Mouse (Mus musculus): ENCODE results near the gene Nipal3. TPM values are rescaled to one million over a fixed set of nuclear protein-coding genes. Genes with fewer than 3 reads are reported as not detected.

The Nipal3 gene
- polyA plus RNA-seq (2016; fragmentation: Nextera tagmentation; extraction: Ambion mirVana): 3.4 and 3.7 TPM in 2 replicates

- H3K27ac ChIP-seq (replicated peaks): no peak within 1 kb of the TSS
These were observed at the start of gene Nipal3, which contains the start of gene Stpg1 for GRCm38 (mm10) chr4:135494521-135495396. Gene Nipal3 (minus strand): TSS chr4:135495038. Gene Stpg1 (plus strand): TSS chr4:135494790.

GRCm38 (mm10) chr4:135544284-135544683, 49.4 kb upstream of the Nipal3 start:
- WGBS: 87% methylated on average over 2 of the region's 2 CpGs
- Histone ChIP-seq H3K4me3 (no peak overlapping the region), H3K4me1 (peaks cover 28% of the 10 kb centered on the region), H3K27ac (replicated peaks) (no peak overlapping the region), H3K9me3 (no peaks in the 10 kb centered on the region), H3K9ac (replicated peaks) (no peak overlapping the region), H3K4me2 (replicated peaks) (no peak overlapping the region), H3K36me3 (no peaks in the 10 kb centered on the region), H3K27me3 (peaks cover 31% of the 10 kb centered on the region)
- no peak for ATAC-seq (ENCODE audit: low FRiP score, low read depth)

More at GRCm38 (mm10) chr4:135494521-135495396, at the start of gene Nipal3, which contains the start of gene Stpg1:
- peak within 1 kb of the TSS; percentile 49 for H3K9ac ChIP-seq (replicated peaks)
- peak within 1 kb of the TSS; percentile 99 for H3K4me2 ChIP-seq (replicated peaks)
- ATAC-seq (ENCODE audit: low FRiP score, low read depth): peak; percentile 98
- peak within 1 kb of the TSS; percentile 73 for H3K4me3 ChIP-seq
- WGBS: under 1% methylated on average over 53 of the region's 53 CpGs
- H3K4me1 ChIP-seq: peaks cover 18% of the 10 kb centered on the region
- peaks cover 6% of the 10 kb centered on the region; the same call in 1 of the 2 replicates for H3K36me3 ChIP-seq
- H3K9me3 ChIP-seq: no peaks in the 10 kb centered on the region
- H3K27me3 ChIP-seq: peaks cover 13% of the 10 kb centered on the region; the same call in 1 of the 2 replicates

GRCm38 (mm10) chr4:135540057-135540456, 45.2 kb upstream of the Nipal3 start:
- no peak overlapping the region for H3K4me2 ChIP-seq (replicated peaks)

GRCm38 (mm10) chr4:135539056-135539455, 44.2 kb upstream of the Nipal3 start:
- WGBS: 79% methylated on average over 12 of the region's 12 CpGs

More at GRCm38 (mm10) chr4:135540057-135540456, 45.2 kb upstream of the Nipal3 start:
- Histone ChIP-seq H3K27me3 (peaks cover 19% of the 10 kb centered on the region), H3K36me3 (no peaks in the 10 kb centered on the region), H3K27ac (replicated peaks) (no peak overlapping the region), H3K4me3 (no peak overlapping the region), H3K9me3 (no peaks in the 10 kb centered on the region), H3K4me1 (peaks cover 3% of the 10 kb centered on the region), H3K9ac (replicated peaks) (no peak overlapping the region)
- ATAC-seq (ENCODE audit: low FRiP score, low read depth): no peak
- 64% methylated on average over 9 of the region's 9 CpGs for WGBS

GRCm38 (mm10) chr4:135535021-135535420, 40.2 kb upstream of the Nipal3 start:
- no peak overlapping the region for H3K4me3 ChIP-seq
- H3K9me3 ChIP-seq: peaks cover 10% of the 10 kb centered on the region
- H3K4me2 ChIP-seq (replicated peaks): no peak overlapping the region
- H3K9ac ChIP-seq (replicated peaks): no peak overlapping the region
- H3K4me1 ChIP-seq: no peaks in the 10 kb centered on the region
- 94% methylated on average over 3 of the region's 3 CpGs for WGBS
- ATAC-seq (ENCODE audit: low FRiP score, low read depth): no peak
- H3K27me3 ChIP-seq: no peaks in the 10 kb centered on the region
- no peak overlapping the region for H3K27ac ChIP-seq (replicated peaks)
- no peaks in the 10 kb centered on the region for H3K36me3 ChIP-seq

More at GRCm38 (mm10) chr4:135539056-135539455, 44.2 kb upstream of the Nipal3 start:
- H3K27ac ChIP-seq (replicated peaks): no peak overlapping the region
- no peaks in the 10 kb centered on the region for H3K36me3 ChIP-seq
- H3K4me1 ChIP-seq: no peaks in the 10 kb centered on the region
- H3K4me3 ChIP-seq: no peak overlapping the region
- H3K4me2 ChIP-seq (replicated peaks): no peak overlapping the region
- H3K9me3 ChIP-seq: no peaks in the 10 kb centered on the region
- H3K9ac ChIP-seq (replicated peaks): no peak overlapping the region
- peaks cover 16% of the 10 kb centered on the region for H3K27me3 ChIP-seq
- ATAC-seq (ENCODE audit: low FRiP score, low read depth): no peak

GRCm38 (mm10) chr4:135533001-135533400, 38.2 kb upstream of the Nipal3 start:
- no peak for ATAC-seq (ENCODE audit: low FRiP score, low read depth)
- peaks cover 10% of the 10 kb centered on the region for H3K9me3 ChIP-seq
- no peaks in the 10 kb centered on the region for H3K36me3 ChIP-seq
- no peak overlapping the region for H3K27ac ChIP-seq (replicated peaks)
- H3K4me1 ChIP-seq: 0 out of 2 replicates have a peak, but pooled peaks cover under 1% of the 10 kb centered on the region
- H3K4me3 ChIP-seq: no peak overlapping the region
- no peak overlapping the region for H3K9ac ChIP-seq (replicated peaks)
- H3K4me2 ChIP-seq (replicated peaks): no peak overlapping the region
- H3K27me3 ChIP-seq: peaks cover 16% of the 10 kb centered on the region
- 75% methylated on average over 6 of the region's 6 CpGs for WGBS

GRCm38 (mm10) chr4:135531771-135532613, 37.2 kb upstream of the Nipal3 start:
- no peak overlapping the region for H3K27ac ChIP-seq (replicated peaks)
- no peak for ATAC-seq (ENCODE audit: low FRiP score, low read depth)
- 55% methylated on average over 9 of the region's 9 CpGs for WGBS
- no peaks in the 10 kb centered on the region for H3K36me3 ChIP-seq
- H3K9me3 ChIP-seq: peaks cover 10% of the 10 kb centered on the region
- no peak overlapping the region for H3K9ac ChIP-seq (replicated peaks)
- no peak overlapping the region for H3K4me3 ChIP-seq
- H3K4me1 ChIP-seq: peaks cover 7% of the 10 kb centered on the region
- H3K4me2 ChIP-seq (replicated peaks): no peak overlapping the region
- H3K27me3 ChIP-seq: peaks cover 20% of the 10 kb centered on the region

GRCm38 (mm10) chr4:135531236-135531635, 36.4 kb upstream of the Nipal3 start:
- H3K9me3 ChIP-seq: peaks cover 10% of the 10 kb centered on the region
- no peak overlapping the region for H3K4me2 ChIP-seq (replicated peaks)
- H3K9ac ChIP-seq (replicated peaks): no peak overlapping the region
- H3K4me3 ChIP-seq: no peak overlapping the region
- peaks cover 20% of the 10 kb centered on the region for H3K27me3 ChIP-seq
- WGBS: 91% methylated on average over 9 of the region's 9 CpGs
- peaks cover 15% of the 10 kb centered on the region for H3K4me1 ChIP-seq
- no peaks in the 10 kb centered on the region for H3K36me3 ChIP-seq
- ATAC-seq (ENCODE audit: low FRiP score, low read depth): no peak
- no peak overlapping the region for H3K27ac ChIP-seq (replicated peaks)

GRCm38 (mm10) chr4:135530270-135530669, 35.4 kb upstream of the Nipal3 start:
- Histone ChIP-seq H3K4me3 (no peak overlapping the region), H3K27ac (replicated peaks) (no peak overlapping the region), H3K4me1 (peaks cover 24% of the 10 kb centered on the region), H3K27me3 (peaks cover 29% of the 10 kb centered on the region), H3K36me3 (no peaks in the 10 kb centered on the region), H3K4me2 (replicated peaks) (no peak overlapping the region), H3K9me3 (peaks cover 10% of the 10 kb centered on the region), H3K9ac (replicated peaks) (no peak overlapping the region)
- ATAC-seq (ENCODE audit: low FRiP score, low read depth): no peak
- WGBS: 60% methylated on average over 2 of the region's 2 CpGs

GRCm38 (mm10) chr4:135526039-135526710, 31.3 kb upstream of the Nipal3 start:
- 6% methylated on average over 14 of the region's 14 CpGs for WGBS
- peak overlapping the region; percentile 29 for H3K4me2 ChIP-seq (replicated peaks)
- H3K27me3 ChIP-seq: peaks cover 52% of the 10 kb centered on the region
- peaks cover 10% of the 10 kb centered on the region for H3K9me3 ChIP-seq
- H3K4me3 ChIP-seq: no peak overlapping the region
- H3K36me3 ChIP-seq: no peaks in the 10 kb centered on the region
- peaks cover 44% of the 10 kb centered on the region for H3K4me1 ChIP-seq
- ATAC-seq (ENCODE audit: low FRiP score, low read depth): peak; percentile 83
- peak overlapping the region; percentile 60 for H3K27ac ChIP-seq (replicated peaks)
- no peak overlapping the region for H3K9ac ChIP-seq (replicated peaks)

GRCm38 (mm10) chr4:135525057-135525456, 30.2 kb upstream of the Nipal3 start:
- Histone ChIP-seq H3K36me3 (no peaks in the 10 kb centered on the region), H3K4me1 (peaks cover 44% of the 10 kb centered on the region), H3K4me3 (no peak overlapping the region), H3K9ac (replicated peaks) (no peak overlapping the region), H3K9me3 (peaks cover under 1% of the 10 kb centered on the region; the same call in 1 of the 2 replicates), H3K27me3 (peaks cover 62% of the 10 kb centered on the region), H3K27ac (replicated peaks) (peak overlapping the region; percentile 76), H3K4me2 (replicated peaks) (0 out of 2 replicates have a peak overlapping the region, but pooled peaks have one; percentile 29)
- 59% methylated on average over 12 of the region's 12 CpGs for WGBS
- no peak for ATAC-seq (ENCODE audit: low FRiP score, low read depth)

Measured in midbrain, embryonic 12.5 days (tissue).